Mouse (Mus musculus) embryonic facial prominence, embryonic 15.5 days (tissue): ENCODE measurements at regions not wholly inside any gene's neighbourhood (a gene's known extent, or its start where the extent isn't known, plus 50 kb on each side); places are given as distances from the start of the nearest gene placed in this dataset.

Experiments used
- ATAC-seq: fragments of 200-750 bp; cut with Nextera tagmentation; 2 replicates; pipeline ENCODE4 v1.8.0; 2017; ENCODE audit warnings: low read depth, moderate TSS enrichment; ENCODE audit not compliant: insufficient number of reproducible peaks, low FRiP score, low TSS enrichment
- H3K27ac ChIP-seq: fragments of 300-500 bp; sonication (generic); replicated peaks from 2 replicates; pipeline ENCODE4 v1.5.1; 2015; ENCODE audit warnings: mild to moderate bottlenecking, inconsistent platforms
- H3K27me3 ChIP-seq: fragments of 300-500 bp; sonication (generic); 2 replicates; pipeline ENCODE4 v1.6.1; 2015; ENCODE audit warnings: inconsistent platforms
- H3K36me3 ChIP-seq: fragments of 300-500 bp; sonication (generic); 2 replicates; pipeline ENCODE4 v1.6.1; 2015; ENCODE audit warnings: mild to moderate bottlenecking, inconsistent platforms
- H3K4me1 ChIP-seq: fragments of 300-500 bp; sonication (generic); 2 replicates; pipeline ENCODE4 v1.6.1; 2015; ENCODE audit warnings: inconsistent platforms
- H3K4me2 ChIP-seq: fragments of 300-500 bp; sonication (generic); replicated peaks from 2 replicates; pipeline ENCODE4 v1.6.1; 2015; ENCODE audit warnings: mild to moderate bottlenecking, inconsistent platforms
- H3K4me3 ChIP-seq: fragments of 300-500 bp; sonication (generic); replicated peaks from 2 replicates; pipeline ENCODE4 v1.5.1; 2015; ENCODE audit warnings: mild to moderate bottlenecking, inconsistent platforms
- H3K9ac ChIP-seq: fragments of 300-500 bp; sonication (generic); 2 replicates; pipeline ENCODE4 v1.6.1; 2015; ENCODE audit warnings: inconsistent platforms
- H3K9me3 ChIP-seq: fragments of 300-500 bp; sonication (generic); replicated peaks from 2 replicates; pipeline ENCODE4 v1.6.1; 2016; ENCODE audit warnings: inconsistent platforms
- WGBS: fragments of 180-500 bp; shearing (Covaris S2); methylation state at CpG from one replicate; pipeline ENCODE4 v1.1.7; 2015; 5-methylcytosine and 5-hydroxymethylcytosine counted together

- Histone ChIP-seq H3K27me3 (no peaks in the 10 kb centered on the region), H3K36me3 (no peaks in the 10 kb centered on the region), H3K27ac (no peak overlapping the region), H3K9ac (no peak overlapping the region), H3K9me3 (no peaks in the 10 kb centered on the region), H3K4me1 (no peaks in the 10 kb centered on the region), H3K4me2 (no peak overlapping the region), H3K4me3 (no peak overlapping the region)
- WGBS: 29% methylated on average over 9 of the region's 12 CpGs
- ATAC-seq: no peak
Measured at GRCm38 (mm10) chr1:121050695-121051495, 281.5 kb downstream of the Insig2 start.

DNA sequence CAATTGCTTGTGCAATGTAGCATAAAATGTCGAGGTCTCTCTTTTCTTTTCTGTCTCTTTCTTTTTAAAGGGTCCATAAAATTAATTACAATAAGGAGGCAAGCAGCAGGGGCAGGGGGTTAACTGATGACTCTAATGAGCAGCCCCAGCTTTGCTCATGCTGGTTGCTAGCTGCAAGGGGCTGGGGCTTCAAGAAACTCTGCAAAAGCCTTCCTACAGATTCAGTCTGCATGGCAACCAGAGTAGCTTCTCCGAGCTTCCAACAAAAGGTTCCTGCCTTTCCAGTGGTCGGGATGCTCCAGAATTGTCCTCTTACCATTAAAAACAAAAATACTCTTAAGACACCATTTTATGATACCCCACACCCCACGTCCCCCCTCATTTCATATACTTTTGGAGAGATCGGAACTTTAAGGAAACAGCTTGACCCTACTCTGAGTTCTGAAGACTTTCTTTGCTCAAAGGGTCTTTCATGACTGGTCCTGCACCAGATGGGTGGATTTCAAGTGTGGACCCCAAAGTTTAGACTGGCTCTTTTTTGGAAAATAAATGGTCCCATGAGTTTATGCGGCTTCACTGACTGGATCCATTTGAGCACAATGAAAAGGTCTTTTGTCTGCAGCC is 280.8 kb downstream of the Insig2 start:
- no peaks in the 10 kb centered on the region for H3K4me1 ChIP-seq
- ATAC-seq: no peak

GRCm38 (mm10) chr1:121052120-121052501 is 280.3 kb downstream of the Insig2 start:
- no peaks in the 10 kb centered on the region for H3K4me1 ChIP-seq
- no peak overlapping the region for H3K27ac ChIP-seq
- no peak for ATAC-seq
- no peak overlapping the region for H3K9ac ChIP-seq
- H3K4me2 ChIP-seq: no peak overlapping the region
- 72% methylated on average over 5 of the region's 5 CpGs for WGBS
- H3K9me3 ChIP-seq: no peaks in the 10 kb centered on the region
- no peaks in the 10 kb centered on the region for H3K27me3 ChIP-seq
- H3K4me3 ChIP-seq: no peak overlapping the region
- H3K36me3 ChIP-seq: no peaks in the 10 kb centered on the region

More for the DNA sequence above, 280.8 kb downstream of the Insig2 start:
- Histone ChIP-seq H3K27ac (no peak overlapping the region), H3K4me2 (no peak overlapping the region), H3K36me3 (no peaks in the 10 kb centered on the region), H3K4me3 (no peak overlapping the region), H3K27me3 (no peaks in the 10 kb centered on the region), H3K9me3 (no peaks in the 10 kb centered on the region), H3K9ac (no peak overlapping the region)
- WGBS: 42% methylated on average over 6 of the region's 6 CpGs

- Histone ChIP-seq H3K27me3 (no peaks in the 10 kb centered on the region), H3K4me2 (no peak overlapping the region), H3K9ac (no peak overlapping the region), H3K27ac (no peak overlapping the region), H3K4me1 (no peaks in the 10 kb centered on the region), H3K4me3 (no peak overlapping the region), H3K36me3 (no peaks in the 10 kb centered on the region), H3K9me3 (no peaks in the 10 kb centered on the region)
- no peak for ATAC-seq
- 22% methylated on average over 11 of the region's 11 CpGs for WGBS
Measured at GRCm38 (mm10) chr1:121053692-121054091, 278.7 kb downstream of the Insig2 start.

GRCm38 (mm10) chr1:121074569-121074968 is 257.8 kb downstream of the Insig2 start:
- 61% methylated on average over 1 of the region's 1 CpGs for WGBS
- no peaks in the 10 kb centered on the region for H3K27me3 ChIP-seq
- H3K36me3 ChIP-seq: no peaks in the 10 kb centered on the region

DNA sequence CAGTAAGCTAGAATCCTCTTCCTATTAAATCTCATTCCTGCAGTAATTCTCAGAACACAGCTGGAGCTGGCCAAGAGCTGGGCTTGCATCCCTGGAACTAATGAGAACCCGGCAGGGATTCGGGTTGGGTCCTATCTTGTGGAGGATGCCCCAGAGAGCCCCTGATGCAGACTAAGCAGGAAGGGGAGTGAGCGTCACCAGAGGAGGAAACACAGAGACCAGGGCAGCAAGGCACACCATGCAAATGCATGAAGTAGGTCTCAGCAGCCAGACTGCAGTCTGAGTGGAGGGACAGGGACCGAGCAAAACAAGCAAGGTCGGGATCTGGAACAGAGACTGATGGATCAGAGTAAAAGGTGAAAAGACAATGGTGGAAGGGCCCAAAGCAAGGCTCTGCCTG is 249.6 kb downstream of the Insig2 start:
- no peak overlapping the region for H3K9ac ChIP-seq
- no peaks in the 10 kb centered on the region for H3K9me3 ChIP-seq
- peaks cover 6% of the 10 kb centered on the region; the same call in 1 of the 2 replicates for H3K4me1 ChIP-seq
- no peaks in the 10 kb centered on the region for H3K27me3 ChIP-seq
- no peak overlapping the region for H3K4me2 ChIP-seq
- H3K4me3 ChIP-seq: no peak overlapping the region
- 39% methylated on average over 5 of the region's 5 CpGs for WGBS
- ATAC-seq: no peak
- H3K36me3 ChIP-seq: no peaks in the 10 kb centered on the region
- no peak overlapping the region for H3K27ac ChIP-seq

More at GRCm38 (mm10) chr1:121074569-121074968, 257.8 kb downstream of the Insig2 start:
- Histone ChIP-seq H3K9me3 (no peaks in the 10 kb centered on the region), H3K4me1 (0 out of 2 replicates have a peak, but pooled peaks cover 4% of the 10 kb centered on the region), H3K9ac (no peak overlapping the region), H3K4me2 (no peak overlapping the region), H3K4me3 (no peak overlapping the region), H3K27ac (no peak overlapping the region)
- no peak for ATAC-seq

- ATAC-seq: no peak
- Histone ChIP-seq H3K27ac (no peak overlapping the region), H3K4me1 (peaks cover 6% of the 10 kb centered on the region; the same call in 1 of the 2 replicates), H3K4me2 (no peak overlapping the region), H3K9me3 (no peaks in the 10 kb centered on the region), H3K9ac (no peak overlapping the region), H3K4me3 (no peak overlapping the region), H3K27me3 (no peaks in the 10 kb centered on the region), H3K36me3 (no peaks in the 10 kb centered on the region)
- 31% methylated on average over 2 of the region's 2 CpGs for WGBS
Measured at GRCm38 (mm10) chr1:121085101-121085727, 247.2 kb downstream of the Insig2 start.

DNA sequence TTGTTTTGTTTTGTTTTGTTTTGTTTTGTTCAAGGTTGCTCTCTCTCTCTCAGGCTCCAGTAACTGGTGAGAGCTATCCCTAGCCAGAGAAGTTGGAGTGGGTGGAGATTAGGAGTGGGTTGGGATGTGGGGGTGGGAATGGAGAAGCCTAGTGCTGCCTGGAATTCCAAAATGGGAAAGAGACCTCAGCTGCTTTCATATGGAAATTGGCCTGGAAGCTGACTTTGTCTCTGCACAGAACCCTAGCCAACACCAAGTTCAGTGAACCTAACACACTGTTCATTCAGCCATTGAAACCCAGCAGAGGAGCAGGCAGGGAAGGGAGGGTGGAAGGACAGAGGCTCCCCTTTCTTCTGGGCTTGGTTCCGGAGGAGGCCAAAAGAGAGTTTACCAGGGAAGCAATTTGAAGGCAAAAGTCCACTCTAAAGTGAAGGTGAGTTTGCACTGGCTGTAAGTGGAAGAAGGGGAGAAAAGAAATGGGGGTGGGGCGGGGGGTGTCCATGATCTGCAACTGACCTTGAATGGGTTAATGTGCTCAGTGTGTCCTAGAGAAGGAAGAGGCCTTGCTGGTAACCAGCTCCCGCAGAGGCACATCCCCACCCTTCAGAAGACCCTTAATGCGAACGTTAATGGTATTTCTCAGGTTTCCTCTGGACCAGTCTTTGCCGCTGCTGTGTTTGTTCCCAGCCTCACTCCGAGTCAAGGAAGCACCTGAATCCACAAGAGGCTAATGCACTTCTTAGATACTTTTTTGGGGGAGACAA is 245.1 kb downstream of the Insig2 start:
- no peaks in the 10 kb centered on the region for H3K27me3 ChIP-seq
- H3K9ac ChIP-seq: no peak overlapping the region
- no peaks in the 10 kb centered on the region for H3K9me3 ChIP-seq
- no peak overlapping the region for H3K27ac ChIP-seq
- ATAC-seq: no peak
- no peak overlapping the region for H3K4me2 ChIP-seq
- no peak overlapping the region for H3K4me3 ChIP-seq
- no peaks in the 10 kb centered on the region for H3K36me3 ChIP-seq
- H3K4me1 ChIP-seq: peaks cover 6% of the 10 kb centered on the region; the same call in 1 of the 2 replicates
- WGBS: 32% methylated on average over 7 of the region's 7 CpGs

DNA sequence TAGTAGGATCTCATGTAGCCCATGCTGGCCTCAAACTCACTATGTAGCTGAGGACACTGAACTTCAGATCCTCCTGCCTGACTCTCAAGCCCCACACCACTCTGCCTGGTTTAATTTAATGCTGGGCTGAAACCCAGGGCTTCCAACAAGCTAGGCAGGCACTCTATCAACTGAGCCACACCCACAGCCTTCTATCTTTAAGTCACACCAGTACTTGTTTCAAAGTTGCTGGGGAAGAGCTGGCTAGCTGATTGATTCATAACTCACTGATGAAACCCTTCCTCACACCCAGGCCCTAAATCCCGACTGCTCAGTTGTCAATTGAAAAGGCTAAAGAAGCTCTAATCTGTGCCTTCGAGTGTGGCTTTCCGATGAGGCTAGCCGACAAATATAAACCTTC is 241.8 kb downstream of the Insig2 start:
- Histone ChIP-seq H3K9me3 (no peaks in the 10 kb centered on the region), H3K4me3 (no peak overlapping the region), H3K9ac (no peak overlapping the region), H3K27ac (no peak overlapping the region), H3K27me3 (no peaks in the 10 kb centered on the region), H3K4me1 (peaks cover 6% of the 10 kb centered on the region; the same call in 1 of the 2 replicates), H3K36me3 (no peaks in the 10 kb centered on the region), H3K4me2 (no peak overlapping the region)
- no peak for ATAC-seq
- WGBS: 85% methylated on average over 4 of the region's 4 CpGs

DNA sequence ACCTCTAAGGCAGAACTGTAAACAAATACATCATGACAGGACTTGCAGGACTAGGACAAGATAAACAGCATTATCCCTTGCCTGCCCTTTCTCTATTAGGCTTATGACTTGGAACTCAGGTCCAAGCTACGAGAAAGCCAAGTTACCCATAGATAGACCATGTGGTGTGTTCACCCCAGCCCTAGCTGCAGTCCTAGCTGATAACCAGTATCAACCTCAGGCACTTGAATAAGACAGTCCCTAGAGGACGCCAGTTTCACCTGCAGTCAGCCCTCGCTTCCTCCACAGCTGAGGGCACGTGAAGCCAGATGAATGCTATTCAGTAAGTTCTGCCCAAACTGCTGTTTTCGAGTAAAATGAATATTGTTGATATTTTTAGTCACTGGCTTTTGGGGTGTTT is 239.5 kb downstream of the Insig2 start:
- H3K27me3 ChIP-seq: 0 out of 2 replicates have a peak, but pooled peaks cover 3% of the 10 kb centered on the region
- H3K4me2 ChIP-seq: no peak overlapping the region
- peak; percentile 47; the same call in 1 of the 2 replicates for ATAC-seq
- H3K27ac ChIP-seq: no peak overlapping the region
- H3K9me3 ChIP-seq: no peaks in the 10 kb centered on the region
- no peak overlapping the region for H3K4me3 ChIP-seq
- WGBS: 39% methylated on average over 5 of the region's 5 CpGs
- H3K9ac ChIP-seq: no peak overlapping the region
- no peaks in the 10 kb centered on the region for H3K36me3 ChIP-seq
- H3K4me1 ChIP-seq: 0 out of 2 replicates have a peak, but pooled peaks cover 8% of the 10 kb centered on the region
